Mouse (Mus musculus) heart, embryonic 14.5 days (tissue): ENCODE measurements around the gene Phospho2. TPM values are rescaled to one million over a fixed set of nuclear protein-coding genes. Genes with fewer than 3 reads are reported as not detected.

Experiments
- ATAC-seq: fragments of 200-750 bp; cut with Nextera tagmentation; 2 replicates; pipeline ENCODE4 v1.8.0; 2017; ENCODE audit warnings: low read depth, moderate TSS enrichment; ENCODE audit not compliant: insufficient number of reproducible peaks, insufficient read depth, low FRiP score
- H3K27ac ChIP-seq, 2 experiments: fragments of 200-500 bp in 1 of 2; fragments of 300-500 bp in 1 of 2; sonication (generic) in 1 of 2; replicated peaks in 1 of 2; 2 replicates each; pipeline ENCODE4 v1.5.1; 2012 to 2014; ENCODE audit warnings: low read depth in 2 of 2, low read length in 2 of 2, control low read depth in 1 of 2, mild to moderate bottlenecking in 1 of 2, mixed read lengths in 1 of 2; ENCODE audit not compliant: control insufficient read depth in 1 of 2, insufficient read depth in 1 of 2
- H3K27me3 ChIP-seq: fragments of 300-500 bp; sonication (generic); 2 replicates; pipeline ENCODE4 v1.6.1; 2014; ENCODE audit warnings: mild to moderate bottlenecking, low read length, control low read depth; ENCODE audit not compliant: control insufficient read depth, insufficient read depth
- H3K36me3 ChIP-seq: fragments of 300-500 bp; sonication (generic); 2 replicates; pipeline ENCODE4 v1.6.1; 2014; ENCODE audit warnings: mild to moderate bottlenecking, control low read depth, low read length, mixed read lengths; ENCODE audit not compliant: control insufficient read depth, insufficient read depth
- H3K4me1 ChIP-seq, 2 experiments: fragments of 200-500 bp in 1 of 2; fragments of 300-500 bp in 1 of 2; sonication (generic) in 1 of 2; 2 replicates each; pipeline ENCODE4 v1.6.1; 2012 to 2014; ENCODE audit warnings: low read length in 2 of 2, control low read depth in 1 of 2, mixed read lengths in 1 of 2; ENCODE audit not compliant: control insufficient read depth in 2 of 2, insufficient read depth in 2 of 2
- H3K4me2 ChIP-seq: fragments of 300-500 bp; sonication (generic); 2 replicates; pipeline ENCODE4 v1.6.1; 2014; ENCODE audit warnings: mild to moderate bottlenecking, low read length
- H3K4me3 ChIP-seq, 2 experiments: fragments of 200-500 bp in 1 of 2; fragments of 300-500 bp in 1 of 2; sonication (generic) in 1 of 2; 2 replicates each; pipeline ENCODE4 v1.5.1; 2012 to 2014; ENCODE audit warnings: low read length in 2 of 2, mild to moderate bottlenecking in 2 of 2, control low read depth in 1 of 2, low read depth in 1 of 2, moderate library complexity in 1 of 2; ENCODE audit not compliant: control insufficient read depth in 1 of 2, insufficient read depth in 1 of 2
- H3K9ac ChIP-seq: fragments of 300-500 bp; sonication (generic); 2 replicates; pipeline ENCODE4 v1.6.1; 2014; ENCODE audit warnings: mild to moderate bottlenecking, low read length
- H3K9me3 ChIP-seq: fragments of 300-500 bp; sonication (generic); 2 replicates; pipeline ENCODE4 v1.6.1; 2016; ENCODE audit warnings: low read length, control low read depth; ENCODE audit not compliant: control insufficient read depth
- WGBS: fragments of 180-500 bp; shearing (Covaris S2); extraction: QIAGEN DNeasy Blood & Tissue Kit; methylation state at CpG from one replicate; pipeline ENCODE4 v1.1.7; 2014; 5-methylcytosine and 5-hydroxymethylcytosine counted together
- polyA plus RNA-seq: library from polyadenylated mRNA; unstranded; fragments of >200 nt; fragmentation: Nextera tagmentation; extraction: Ambion mirVana; gene quantifications from 2 replicates; pipeline ENCODE4 v1.2.1, GENCODE M21; 2014

The Phospho2 gene
- polyA plus RNA-seq = 18.8 and 20.2 TPM in 2 replicates

DNA sequence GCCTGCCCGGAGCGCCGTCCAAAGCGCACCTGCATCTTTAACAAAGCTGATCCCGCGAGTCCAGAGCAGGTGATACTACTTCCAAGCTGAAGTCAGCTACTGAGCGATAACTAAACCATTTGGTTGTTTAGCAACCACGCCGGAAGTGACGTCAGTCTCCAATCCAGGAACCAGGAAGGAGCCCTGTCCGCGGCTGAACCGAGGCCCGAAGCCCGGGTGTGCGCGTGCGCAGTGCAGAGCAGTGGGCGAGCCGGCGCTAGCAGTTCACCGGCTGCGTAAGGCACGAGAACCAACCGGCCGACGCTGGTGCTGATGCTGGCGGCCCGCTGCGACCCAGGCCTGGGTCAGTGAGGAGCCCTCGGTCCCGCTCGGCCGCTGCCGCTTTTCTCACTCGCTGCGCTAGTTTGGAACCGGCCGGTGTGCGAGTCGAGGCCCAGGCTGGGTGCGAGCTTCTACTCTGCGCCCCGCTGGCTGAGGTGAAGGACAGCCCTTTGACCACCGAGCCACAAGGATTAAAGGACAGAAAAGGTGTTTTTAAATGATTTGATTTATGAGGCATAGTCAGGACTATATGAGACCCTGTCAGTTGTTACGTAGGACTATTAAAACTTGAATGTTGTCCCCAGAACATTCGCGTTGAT is at the start of gene Phospho2, which contains the start of gene Ccdc173:
TSS of gene Phospho2 (plus strand) at position 195 of the 641 bp plus-strand sequence.
TSS of gene Ccdc173 (minus strand) at position 147 of the 641 bp plus-strand sequence.
- peak within 1 kb of the TSS; percentile 62 to 73 for H3K4me3 ChIP-seq
- H3K4me2 ChIP-seq = peak within 1 kb of the TSS; percentile 85
- no peaks in the 10 kb centered on the region for H3K9me3 ChIP-seq
- 1% methylated on average over 48 of the region's 48 CpGs for WGBS
- peak; percentile 94 for ATAC-seq
- peaks cover 17% of the 10 kb centered on the region for H3K36me3 ChIP-seq
- no peaks in the 10 kb centered on the region for H3K27me3 ChIP-seq
- H3K9ac ChIP-seq = peak within 1 kb of the TSS; percentile 85
- H3K4me1 ChIP-seq = no peaks in the 10 kb centered on the region
- H3K27ac ChIP-seq = peak within 1 kb of the TSS; percentile 68 to 81

DNA sequence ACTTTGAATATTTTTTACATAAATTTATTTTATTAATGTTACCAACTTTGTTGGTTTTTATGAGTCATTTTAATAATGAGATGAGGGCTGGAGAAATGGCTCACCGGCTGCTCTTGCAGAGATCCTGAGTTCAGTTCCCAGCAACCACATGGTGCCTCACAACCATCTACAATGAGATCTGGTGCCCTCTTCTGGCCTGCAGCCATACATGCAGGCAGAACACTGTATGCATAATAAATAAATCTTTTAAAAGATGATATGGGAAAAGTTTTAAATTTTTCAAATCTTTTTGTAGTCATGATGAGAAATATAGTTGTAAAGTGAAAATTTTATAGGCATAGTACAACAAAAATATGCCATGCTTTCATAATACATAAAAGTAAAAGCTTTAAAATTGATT is 44.3 kb upstream of the Phospho2 start:
- no peak for ATAC-seq
- no peak overlapping the region for H3K4me2 ChIP-seq
- H3K27ac ChIP-seq = no peak overlapping the region
- no peaks in the 10 kb centered on the region for H3K4me1 ChIP-seq
- H3K9ac ChIP-seq = no peak overlapping the region
- H3K27me3 ChIP-seq = no peaks in the 10 kb centered on the region
- 93% methylated on average over 1 of the region's 1 CpGs for WGBS
- H3K9me3 ChIP-seq = no peaks in the 10 kb centered on the region
- H3K36me3 ChIP-seq = peaks cover 86% of the 10 kb centered on the region
- no peak overlapping the region for H3K4me3 ChIP-seq

DNA sequence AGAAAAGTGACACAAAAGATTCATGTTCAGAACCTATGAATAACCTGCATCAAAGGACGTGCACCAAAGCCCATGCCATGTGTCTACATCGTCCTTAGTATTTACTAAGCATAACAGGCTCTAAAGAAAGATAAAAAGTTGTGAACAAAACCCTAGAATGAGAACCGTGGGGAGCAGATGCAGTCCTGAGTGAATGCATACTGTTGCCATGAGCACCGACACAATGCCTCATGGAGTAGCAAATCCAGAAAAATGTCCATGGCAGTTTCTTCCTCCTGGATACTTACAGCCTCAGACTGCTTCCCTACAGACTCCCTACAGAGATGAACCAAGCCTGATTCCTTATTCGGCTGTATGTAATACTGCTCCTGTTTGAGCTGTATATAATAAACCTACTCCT is 28.4 kb upstream of the Phospho2 start:
- 77% methylated on average over 5 of the region's 5 CpGs for WGBS
- no peaks in the 10 kb centered on the region for H3K36me3 ChIP-seq
- no peak overlapping the region for H3K4me3 ChIP-seq
- H3K9me3 ChIP-seq = no peaks in the 10 kb centered on the region
- no peaks in the 10 kb centered on the region for H3K27me3 ChIP-seq
- H3K4me2 ChIP-seq = no peak overlapping the region
- H3K9ac ChIP-seq = no peak overlapping the region
- no peaks in the 10 kb centered on the region for H3K4me1 ChIP-seq
- H3K27ac ChIP-seq = no peak overlapping the region
- ATAC-seq = no peak

DNA sequence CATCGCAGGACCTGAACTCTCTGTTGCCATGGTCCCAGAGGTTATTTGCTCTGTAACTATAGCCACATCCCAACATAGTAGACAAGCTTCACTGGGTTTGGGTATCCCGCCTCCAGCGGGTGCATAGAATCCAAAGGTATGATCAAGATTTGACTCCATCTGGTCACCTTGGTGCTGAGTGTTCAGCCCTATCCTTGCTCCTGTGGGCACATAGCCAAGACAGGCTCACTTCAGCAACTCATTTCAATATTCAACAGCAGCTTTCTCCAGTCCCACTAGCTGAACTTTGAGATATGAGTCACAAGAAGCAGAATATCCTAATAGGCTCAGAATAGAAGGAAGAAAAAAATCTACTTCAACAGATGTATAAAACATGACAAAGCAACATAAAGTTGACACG is 26.1 kb upstream of the Phospho2 start:
- Histone ChIP-seq H3K4me3 (no peak overlapping the region), H3K36me3 (no peaks in the 10 kb centered on the region), H3K9me3 (no peaks in the 10 kb centered on the region), H3K27me3 (no peaks in the 10 kb centered on the region), H3K9ac (no peak overlapping the region), H3K27ac (no peak overlapping the region), H3K4me1 (no peaks in the 10 kb centered on the region), H3K4me2 (no peak overlapping the region)
- no peak for ATAC-seq
- 88% methylated on average over 4 of the region's 4 CpGs for WGBS

DNA sequence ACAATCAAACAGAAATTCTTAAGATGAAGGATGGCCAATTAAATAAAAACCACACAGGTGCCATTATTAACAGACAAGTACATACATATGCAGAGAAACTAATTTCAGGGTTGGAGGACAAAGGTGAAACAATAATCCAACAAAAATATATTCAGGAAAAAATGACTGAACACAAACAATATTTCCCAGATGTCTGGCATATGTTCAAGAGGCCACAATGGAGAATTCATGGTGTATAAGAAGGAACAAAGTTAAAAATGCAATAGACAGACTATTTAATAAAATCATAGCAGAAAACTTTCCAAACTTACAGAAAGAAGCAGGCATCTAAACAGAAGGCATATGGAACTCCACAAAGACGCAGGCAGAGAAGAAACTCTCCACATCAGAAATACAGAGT is 24.7 kb upstream of the Phospho2 start:
- Histone ChIP-seq H3K27ac (no peak overlapping the region), H3K4me3 (no peak overlapping the region), H3K4me2 (no peak overlapping the region), H3K9me3 (no peaks in the 10 kb centered on the region), H3K36me3 (no peaks in the 10 kb centered on the region), H3K9ac (no peak overlapping the region), H3K27me3 (no peaks in the 10 kb centered on the region), H3K4me1 (no peaks in the 10 kb centered on the region)
- no peak for ATAC-seq
- WGBS = 64% methylated on average over 1 of the region's 1 CpGs

DNA sequence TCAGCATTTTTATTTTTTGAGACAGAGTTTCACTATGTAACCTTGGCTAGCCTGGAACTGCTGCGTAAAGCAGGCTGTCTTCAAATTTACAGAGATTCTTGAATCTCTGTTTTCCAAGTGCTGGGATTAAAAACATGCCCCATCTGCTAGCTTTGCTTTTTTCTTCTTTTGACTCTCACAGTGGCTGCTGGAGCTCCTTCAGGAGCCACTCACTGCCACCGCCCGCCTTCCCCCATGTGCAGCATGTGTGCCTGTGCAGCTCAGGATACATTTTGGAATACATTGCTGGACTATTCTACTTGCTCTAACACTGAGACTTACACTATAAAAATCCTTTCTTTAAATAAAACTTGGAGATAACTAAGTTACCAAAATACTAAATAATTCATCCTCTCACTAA is 16.1 kb upstream of the Phospho2 start:
- ATAC-seq = no peak
- Histone ChIP-seq H3K4me1 (no peaks in the 10 kb centered on the region), H3K36me3 (no peaks in the 10 kb centered on the region), H3K9me3 (no peaks in the 10 kb centered on the region), H3K27ac (no peak overlapping the region), H3K9ac (no peak overlapping the region), H3K4me2 (no peak overlapping the region), H3K27me3 (no peaks in the 10 kb centered on the region), H3K4me3 (no peak overlapping the region)
- 93% methylated on average over 3 of the region's 3 CpGs for WGBS

DNA sequence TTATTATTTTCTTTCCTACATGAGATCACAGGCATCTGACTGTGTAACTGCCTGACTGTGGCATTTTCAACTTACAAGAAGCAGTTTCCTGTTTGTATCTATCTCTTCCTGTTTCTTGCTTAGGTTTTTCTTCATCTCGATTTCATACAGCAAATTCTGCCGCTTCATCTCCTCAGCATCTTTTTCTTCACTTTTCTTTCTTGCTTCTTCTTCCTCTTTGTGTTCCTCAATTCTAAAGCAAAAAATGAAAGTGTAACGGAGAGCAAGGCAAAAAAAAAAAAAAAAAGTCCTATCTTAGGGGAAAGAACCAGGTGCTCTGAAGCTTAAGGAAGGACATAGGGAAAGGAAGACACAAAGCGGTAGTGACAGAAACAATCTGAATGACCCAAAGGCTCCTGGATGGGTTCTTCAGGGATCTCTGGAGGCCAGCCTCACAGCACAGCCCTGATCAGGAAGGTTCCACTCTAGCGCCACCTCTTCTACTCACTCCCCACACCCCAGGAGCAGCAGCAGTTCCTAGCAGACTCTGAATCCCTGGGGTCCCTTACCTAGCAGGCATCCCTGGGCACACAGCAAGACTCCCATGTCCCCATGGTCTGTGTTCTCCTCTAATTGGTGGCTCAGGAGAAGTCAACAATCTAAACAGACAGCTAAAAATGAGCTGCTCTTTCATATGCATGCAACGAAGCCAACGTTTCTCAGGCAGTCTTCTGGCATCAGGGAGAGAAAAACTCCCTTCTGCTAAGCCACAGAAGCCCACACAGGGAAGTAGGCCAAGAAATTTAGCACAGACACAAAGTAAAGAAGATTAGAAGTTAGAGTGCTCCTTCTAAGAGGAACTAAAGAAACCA is 11.2 kb upstream of the Phospho2 start:
- Histone ChIP-seq H3K9ac (no peak overlapping the region), H3K27ac (no peak overlapping the region), H3K4me3 (no peak overlapping the region), H3K4me2 (no peak overlapping the region), H3K27me3 (no peaks in the 10 kb centered on the region), H3K4me1 (no peaks in the 10 kb centered on the region), H3K9me3 (no peaks in the 10 kb centered on the region), H3K36me3 (0 out of 2 replicates have a peak, but pooled peaks cover 3% of the 10 kb centered on the region)
- no peak for ATAC-seq
- 63% methylated on average over 7 of the region's 7 CpGs for WGBS
